Mouse (Mus musculus) T-cell, adult 66 days (primary cell): Measurements from ENCODE around the gene Snapc1. TPM values are rescaled to one million over a fixed set of nuclear protein-coding genes. Genes with fewer than 3 reads are reported as not detected.

Experiments used
- total RNA-seq, 2 experiments: library from RNA; stranded (reverse); gene quantifications; 3 replicates in 1 of 2; 4 replicates in 1 of 2; pipeline ENCODE4 v1.2.4; 2023

Gene Snapc1
- 10 to 100 TPM; 42.1 to 44.9 TPM for total RNA-seq

GRCm38 (mm10) chr12:73964291-73965281 is at the start of gene Snapc1:
Snapc1 (plus strand) TSS chr12:73964481.

GRCm38 (mm10) chr12:73937353-73937752 is 26.9 kb upstream of the Snapc1 start, which contains the start of gene Gm49321:
Gm49321 (plus strand) TSS chr12:73937653.

GRCm38 (mm10) chr12:73997297-73998127 is 33.2 kb downstream of the Snapc1 start, which contains the start of gene Syt16:
Syt16 (plus strand) TSS chr12:73997661.

Other genes starting within 250 kb of the Snapc1 start
- 100 to 1,000 TPM; 107 to 120 TPM for gene Hif1a, start 63.1 kb upstream of the Snapc1 start, total RNA-seq
- 10 to 100 TPM in 1 of 2 experiments, 1 to 10 TPM in 1; 7.8 to 22.8 TPM for gene Gm49321, start 26.8 kb upstream of the Snapc1 start, total RNA-seq
- not detected for gene Syt16, start 33.2 kb downstream of the Snapc1 start, total RNA-seq